Mouse (Mus musculus) thymus, adult 2 months (tissue): ENCODE data around the gene Ccnj.

Source experiments
- CTCF ChIP-seq: fragments of 200-500 bp; IDR thresholded peaks from 2 replicates; pipeline ENCODE4 v1.5.1; 2012; ENCODE audit warnings: mild to moderate bottlenecking, control low read depth, low read length, moderate library complexity, borderline replicate concordance; ENCODE audit not compliant: control insufficient read depth, poor library complexity, insufficient read depth; ENCODE audit errors: extremely low read depth
- POLR2A ChIP-seq: fragments of 200-500 bp; IDR thresholded peaks from 2 replicates; pipeline ENCODE4 v1.6.1; 2012; ENCODE audit warnings: mild to moderate bottlenecking, low read length, control low read depth, moderate library complexity; ENCODE audit not compliant: control insufficient read depth, poor library complexity, insufficient read depth; ENCODE audit errors: extremely low read depth

- TF ChIP-seq CTCF = no peak
- TF ChIP-seq POLR2A = no peak
These were observed 13.1 kb upstream of the Ccnj start for GRCm38 (mm10) chr19:40817901-40818532.
